Mouse (Mus musculus) testis, adult 2 months (tissue): ENCODE data around the gene Plekhb1.

Source experiments
- CTCF ChIP-seq: fragments of 200-500 bp; IDR thresholded peaks from 2 replicates; pipeline ENCODE4 v1.5.1; 2012; ENCODE audit warnings: low read depth, mild to moderate bottlenecking, inconsistent platforms, low read length, moderate library complexity; ENCODE audit not compliant: control insufficient read depth, insufficient read depth, insufficient replicate concordance
- POLR2A ChIP-seq: fragments of 200-500 bp; IDR thresholded peaks from 2 replicates; pipeline ENCODE4 v1.6.1; 2012; ENCODE audit warnings: low read depth, mild to moderate bottlenecking, inconsistent platforms, low read length, moderate library complexity; ENCODE audit not compliant: control insufficient read depth

DNA sequence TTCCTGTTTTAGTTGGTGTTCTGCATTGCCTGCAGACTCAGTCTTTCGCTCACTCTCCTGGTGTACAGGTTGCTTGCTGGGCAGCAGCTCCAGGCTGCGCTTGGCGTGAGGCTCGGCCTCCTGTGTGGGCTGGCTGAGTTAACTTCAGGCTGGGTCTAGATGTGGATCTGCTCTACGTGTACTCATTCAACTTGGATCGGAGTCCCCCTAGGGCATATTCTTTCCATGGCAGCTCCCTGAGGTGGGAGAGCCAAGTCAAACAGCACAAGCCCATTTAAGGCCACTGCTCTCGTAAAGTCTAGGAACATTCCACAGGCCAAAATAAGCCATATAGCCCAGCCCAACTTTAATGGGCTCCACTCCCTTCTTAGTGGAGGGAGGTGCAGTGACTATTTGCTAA is 26.3 kb upstream of the Plekhb1 start:
- no peak for TF ChIP-seq POLR2A
- TF ChIP-seq CTCF: no peak
